Mouse (Mus musculus): ENCODE results near the gene Usp44. TPM values are rescaled to one million over a fixed set of nuclear protein-coding genes. Genes with fewer than 3 reads are reported as not detected.
A peak's percentile ranks its signal among the peaks of the same experiment; 100 is the strongest.
"Not testable (repeated sequence)": the region's sequence is repeated elsewhere in the genome, so short reads cannot be mapped to it uniquely, and the experiment has no call there.

The Usp44 gene
- 0.26 TPM in 1 of 2 replicates, not detected in the other for polyA plus RNA-seq (2011; ENCODE audit: insufficient read length, low read depth, missing spikeins)

GRCm38 (mm10) chr10:93830931-93831729, at the start of gene Usp44:
Gene Usp44, plus strand, starts transcription at chr10:93831555.
- TF ChIP-seq CTCF (IDR thresholded peaks at IDR 0.05; ENCODE audit: borderline replicate concordance, insufficient read depth, low read length), result no peak
- TF ChIP-seq POLR2A (IDR thresholded peaks at IDR 0.05; ENCODE audit: low read depth, low read length), result no peak
- H3K4me1 ChIP-seq (ENCODE audit: control insufficient read depth, insufficient read depth, low read length), result no peaks in the 10 kb centered on the region
- no peak within 1 kb of the TSS for H3K4me3 ChIP-seq (ENCODE audit: insufficient read depth, low read length)
- no peak within 1 kb of the TSS for H3K27ac ChIP-seq (ENCODE audit: insufficient read depth, low read length)

GRCm38 (mm10) chr10:93783216-93784013, 47.9 kb upstream of the Usp44 start:
- Histone ChIP-seq H3K4me3 (ENCODE audit: insufficient read depth, low read length) (no peak overlapping the region), H3K27ac (ENCODE audit: insufficient read depth, low read length) (no peak overlapping the region), H3K4me1 (ENCODE audit: control insufficient read depth, insufficient read depth, low read length) (no peaks in the 10 kb centered on the region)
- TF ChIP-seq CTCF (IDR thresholded peaks at IDR 0.05; ENCODE audit: borderline replicate concordance, insufficient read depth, low read length), result no peak
- no peak for TF ChIP-seq POLR2A (IDR thresholded peaks at IDR 0.05; ENCODE audit: low read depth, low read length)

- H3K4me1 ChIP-seq (ENCODE audit: control insufficient read depth, insufficient read depth, low read length), result peaks cover 13% of the 10 kb centered on the region
- no peak for TF ChIP-seq CTCF (IDR thresholded peaks at IDR 0.05; ENCODE audit: borderline replicate concordance, insufficient read depth, low read length)
- no peak for TF ChIP-seq POLR2A (IDR thresholded peaks at IDR 0.05; ENCODE audit: low read depth, low read length)
- no peak overlapping the region for H3K4me3 ChIP-seq (ENCODE audit: insufficient read depth, low read length)
- H3K27ac ChIP-seq (ENCODE audit: insufficient read depth, low read length), result peak overlapping the region; percentile 99
Measured at GRCm38 (mm10) chr10:93799711-93800362, 31.5 kb upstream of the Usp44 start.

- no peak overlapping the region for H3K4me3 ChIP-seq (ENCODE audit: insufficient read depth, low read length)
- H3K4me1 ChIP-seq (ENCODE audit: control insufficient read depth, insufficient read depth, low read length), result peaks cover 13% of the 10 kb centered on the region
- TF ChIP-seq CTCF (IDR thresholded peaks at IDR 0.05; ENCODE audit: borderline replicate concordance, insufficient read depth, low read length), result no peak
- no peak for TF ChIP-seq POLR2A (IDR thresholded peaks at IDR 0.05; ENCODE audit: low read depth, low read length)
- H3K27ac ChIP-seq (ENCODE audit: insufficient read depth, low read length), result peak overlapping the region; percentile 85
Measured at GRCm38 (mm10) chr10:93800363-93800722, 31.0 kb upstream of the Usp44 start.

DNA sequence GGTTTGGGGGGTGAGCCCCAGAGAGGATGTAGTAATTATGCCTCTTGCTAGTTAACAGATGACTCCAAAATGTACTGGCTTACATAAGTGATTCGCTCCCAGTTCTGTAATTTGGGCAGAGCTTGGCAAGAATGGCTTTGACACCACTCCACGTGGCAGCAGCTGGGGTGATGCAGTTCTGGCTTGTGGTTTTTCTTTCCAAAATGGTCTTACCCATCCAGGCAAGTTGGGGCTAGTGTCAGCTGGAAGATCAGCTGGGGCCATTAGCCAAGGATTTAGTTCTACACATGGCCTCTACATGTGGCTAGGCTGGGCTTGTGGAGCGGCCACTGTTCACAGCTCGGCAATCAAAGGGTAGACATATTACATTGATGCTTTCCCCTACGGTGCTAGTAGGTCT, 30.5 kb upstream of the Usp44 start:
- Histone ChIP-seq H3K27ac (ENCODE audit: insufficient read depth, low read length) (peak overlapping the region; percentile 85), H3K4me3 (ENCODE audit: insufficient read depth, low read length) (no peak overlapping the region), H3K4me1 (ENCODE audit: control insufficient read depth, insufficient read depth, low read length) (peaks cover 13% of the 10 kb centered on the region)
- TF ChIP-seq POLR2A (IDR thresholded peaks at IDR 0.05; ENCODE audit: low read depth, low read length) (no peak), CTCF (IDR thresholded peaks at IDR 0.05; ENCODE audit: borderline replicate concordance, insufficient read depth, low read length) (no peak)

GRCm38 (mm10) chr10:93803199-93803598, 28.2 kb upstream of the Usp44 start:
- Histone ChIP-seq H3K4me1 (ENCODE audit: control insufficient read depth, insufficient read depth, low read length) (peaks cover 13% of the 10 kb centered on the region), H3K27ac (ENCODE audit: insufficient read depth, low read length) (no peak overlapping the region), H3K4me3 (ENCODE audit: insufficient read depth, low read length) (no peak overlapping the region)
- TF ChIP-seq CTCF (IDR thresholded peaks at IDR 0.05; ENCODE audit: borderline replicate concordance, insufficient read depth, low read length) (no peak), POLR2A (IDR thresholded peaks at IDR 0.05; ENCODE audit: low read depth, low read length) (no peak)

DNA sequence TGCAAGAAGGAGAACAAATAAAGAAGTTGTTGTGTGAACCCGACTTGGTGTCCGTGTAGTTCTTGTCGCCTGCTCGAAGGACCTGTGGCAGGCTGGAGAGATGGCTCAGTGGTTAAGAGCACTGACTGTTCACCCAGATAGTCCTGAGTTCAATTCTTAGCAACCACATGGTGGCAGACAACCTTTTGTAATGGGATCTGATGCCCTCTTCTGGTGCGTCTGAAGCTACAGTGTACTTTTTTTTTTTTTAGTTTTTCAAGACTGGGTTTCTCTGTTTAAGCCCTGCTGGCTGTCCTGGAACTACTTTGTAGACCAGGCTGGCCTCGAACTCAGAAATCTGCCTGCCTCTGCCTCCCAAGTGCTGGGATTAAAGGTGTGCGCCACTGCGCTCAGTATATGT, 21.9 kb upstream of the Usp44 start:
- not testable (repeated sequence) for H3K27ac ChIP-seq (ENCODE audit: insufficient read depth, low read length); H3K4me3 ChIP-seq (ENCODE audit: insufficient read depth, low read length); H3K4me1 ChIP-seq (ENCODE audit: control insufficient read depth, insufficient read depth, low read length)

GRCm38 (mm10) chr10:93810590-93811185, 20.7 kb upstream of the Usp44 start:
- peaks cover 3% of the 10 kb centered on the region for H3K4me1 ChIP-seq (ENCODE audit: control insufficient read depth, insufficient read depth, low read length)
- no peak overlapping the region for H3K27ac ChIP-seq (ENCODE audit: insufficient read depth, low read length)
- TF ChIP-seq CTCF (IDR thresholded peaks at IDR 0.05; ENCODE audit: borderline replicate concordance, insufficient read depth, low read length), result no peak
- no peak for TF ChIP-seq POLR2A (IDR thresholded peaks at IDR 0.05; ENCODE audit: low read depth, low read length)
- H3K4me3 ChIP-seq (ENCODE audit: insufficient read depth, low read length), result no peak overlapping the region

DNA sequence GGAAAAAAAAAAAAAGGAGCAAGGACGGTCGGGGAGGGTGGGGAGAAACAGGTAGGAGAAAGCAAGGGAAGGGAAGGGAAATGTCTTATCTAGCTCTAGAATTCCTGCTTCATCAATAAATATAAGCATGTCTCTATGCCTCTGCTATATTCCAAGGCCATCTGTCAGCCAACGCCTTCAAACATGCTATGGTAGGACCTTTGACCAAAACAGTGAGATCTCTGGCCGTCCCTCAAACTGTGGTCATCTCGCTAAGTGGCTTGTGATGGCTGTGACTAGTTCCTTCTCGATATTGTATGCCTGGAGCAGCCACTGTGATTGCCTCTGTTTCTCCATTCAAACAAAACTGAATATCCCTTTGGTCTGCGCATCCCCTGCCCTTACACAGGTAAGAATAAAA, 19.3 kb upstream of the Usp44 start:
- Histone ChIP-seq H3K4me1 (ENCODE audit: control insufficient read depth, insufficient read depth, low read length) (peaks cover 3% of the 10 kb centered on the region), H3K4me3 (ENCODE audit: insufficient read depth, low read length) (no peak overlapping the region), H3K27ac (ENCODE audit: insufficient read depth, low read length) (no peak overlapping the region)
- TF ChIP-seq POLR2A (IDR thresholded peaks at IDR 0.05; ENCODE audit: low read depth, low read length) (no peak), CTCF (IDR thresholded peaks at IDR 0.05; ENCODE audit: borderline replicate concordance, insufficient read depth, low read length) (no peak)

All from embryonic fibroblast, embryonic 13.5 days (primary cell).